Mouse (Mus musculus) gastrocnemius, adult 18-20 months (tissue): Measurements from ENCODE around the gene Gnat1. TPM values are rescaled to one million over a fixed set of nuclear protein-coding genes. Genes with fewer than 3 reads are reported as not detected.
A peak's percentile ranks its signal among the peaks of the same experiment; 100 is the strongest.

Experiments used
- DNase-seq: peaks from one replicate; pipeline ENCODE4 v3.0.0; 2021; ENCODE audit warnings: low spot score
- total RNA-seq, 2 experiments: library from RNA; stranded (reverse); gene quantifications; 2 replicates each; pipeline ENCODE4 v1.2.3; 2021

Gnat1 gene
- total RNA-seq, 2 experiments from 2014 or later: not detected

- no peak for DNase-seq
These were observed 32.5 kb downstream of the Gnat1 start for GRCm38 (mm10) chr9:107646975-107647374.

GRCm38 (mm10) chr9:107645577-107645976 is 33.9 kb downstream of the Gnat1 start:
- peak; percentile 79 for DNase-seq

GRCm38 (mm10) chr9:107645153-107645510 is 34.4 kb downstream of the Gnat1 start:
- no peak for DNase-seq

- peak; percentile 91 for DNase-seq
These were observed 34.9 kb downstream of the Gnat1 start for GRCm38 (mm10) chr9:107644495-107645152.

- no peak for DNase-seq
These were observed 35.8 kb downstream of the Gnat1 start for GRCm38 (mm10) chr9:107643544-107644214.

GRCm38 (mm10) chr9:107641666-107642065 is 37.8 kb downstream of the Gnat1 start:
- no peak for DNase-seq

GRCm38 (mm10) chr9:107640257-107640772 is 39.2 kb downstream of the Gnat1 start:
- no peak for DNase-seq

GRCm38 (mm10) chr9:107637070-107637469 is 42.4 kb downstream of the Gnat1 start:
- DNase-seq: no peak

GRCm38 (mm10) chr9:107635279-107636028 is 44.1 kb downstream of the Gnat1 start, which contains the start of gene Gnai2:
Gnai2 (minus strand) TSS chr9:107635367.
- peak; percentile 99 for DNase-seq

GRCm38 (mm10) chr9:107634406-107635278 is 44.9 kb downstream of the Gnat1 start:
- DNase-seq: no peak

- DNase-seq: no peak
These were observed 45.7 kb downstream of the Gnat1 start for GRCm38 (mm10) chr9:107633661-107634405.

GRCm38 (mm10) chr9:107633091-107633660 is 46.3 kb downstream of the Gnat1 start:
- DNase-seq: peak; percentile 75

GRCm38 (mm10) chr9:107632478-107632877 is 47.0 kb downstream of the Gnat1 start:
- peak; percentile 46 for DNase-seq

GRCm38 (mm10) chr9:107631861-107632260 is 47.7 kb downstream of the Gnat1 start:
- no peak for DNase-seq

- DNase-seq: no peak
These were observed 48.1 kb downstream of the Gnat1 start for GRCm38 (mm10) chr9:107631311-107631826.

- DNase-seq: no peak
These were observed 48.9 kb downstream of the Gnat1 start for GRCm38 (mm10) chr9:107630576-107630975.

GRCm38 (mm10) chr9:107629901-107630425 is 49.5 kb downstream of the Gnat1 start:
- no peak for DNase-seq

GRCm38 (mm10) chr9:107629411-107629730 is 50.1 kb downstream of the Gnat1 start:
- DNase-seq: no peak

GRCm38 (mm10) chr9:107628721-107629410 is 50.6 kb downstream of the Gnat1 start:
- DNase-seq: no peak
